Mouse (Mus musculus): ENCODE data around the gene Cep112. TPM values are rescaled to one million over a fixed set of nuclear protein-coding genes. Genes with fewer than 3 reads are reported as not detected.
A peak's percentile ranks its signal among the peaks of the same experiment; 100 is the strongest.

The Cep112 gene
- polyA plus RNA-seq, 1 experiment from 2014 or later = 10.0 TPM

- Histone ChIP-seq H3K36me3 (ENCODE audit: control insufficient read depth, insufficient read depth, low read length) (no peaks in the 10 kb centered on the region), H3K9ac (ENCODE audit: low read length) (peak overlapping the region; percentile 53), H3K27me3 (ENCODE audit: control insufficient read depth, insufficient read depth, low read length) (no peaks in the 10 kb centered on the region), H3K4me2 (ENCODE audit: low read depth) (peak overlapping the region; percentile 45), H3K4me3 (ENCODE audit: low read depth, low read length) (peak overlapping the region; percentile 22), H3K4me1 (ENCODE audit: control insufficient read depth, insufficient read depth, low read length) (peaks cover 21% of the 10 kb centered on the region), H3K9me3 (ENCODE audit: control insufficient read depth, low read length) (no peaks in the 10 kb centered on the region), H3K27ac (ENCODE audit: low read depth, low read length) (peak overlapping the region; percentile 79)
- DNase-seq (ENCODE audit: low spot score) (peak; percentile 73), ATAC-seq (ENCODE audit: insufficient read depth, low FRiP score, low TSS enrichment) (peak; percentile 91)
- WGBS = under 1% methylated on average over 17 of the region's 17 CpGs
Measured at GRCm38 (mm10) chr11:108891111-108891870, 466.3 kb downstream of the Cep112 start.

- H3K27ac ChIP-seq (ENCODE audit: low read depth, low read length) = peak overlapping the region; percentile 79; the same call in 1 of the 2 replicates
- DNase-seq (ENCODE audit: low spot score) = no peak
Measured at GRCm38 (mm10) chr11:108891871-108892380, 466.9 kb downstream of the Cep112 start.

DNA sequence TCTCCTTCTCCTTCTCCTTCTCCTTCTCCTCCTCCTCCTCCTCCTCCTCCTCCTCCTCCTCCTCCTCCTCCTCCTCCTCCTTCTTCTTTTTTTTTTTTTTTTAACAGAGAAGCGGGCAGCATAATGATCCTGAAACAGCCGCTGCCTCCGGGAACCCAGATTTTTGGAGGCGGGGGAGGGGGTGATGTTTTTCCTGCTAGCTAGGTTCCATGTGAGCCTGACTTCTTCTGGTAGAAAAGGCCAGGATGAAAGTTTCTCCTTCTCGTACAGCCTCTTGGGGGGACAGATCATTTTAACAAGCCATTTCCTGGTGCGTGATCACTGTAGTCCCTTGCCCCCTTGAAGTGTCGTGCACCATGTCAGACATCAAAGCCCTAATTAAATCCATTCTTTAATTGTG lies 467.4 kb downstream of the Cep112 start:
- H3K27me3 ChIP-seq (ENCODE audit: control insufficient read depth, insufficient read depth, low read length) = no peaks in the 10 kb centered on the region
- H3K9me3 ChIP-seq (ENCODE audit: control insufficient read depth, low read length) = no peaks in the 10 kb centered on the region
- no peak overlapping the region for H3K4me3 ChIP-seq (ENCODE audit: low read depth, low read length)
- H3K4me1 ChIP-seq (ENCODE audit: control insufficient read depth, insufficient read depth, low read length) = peaks cover 21% of the 10 kb centered on the region
- no peak overlapping the region for H3K27ac ChIP-seq (ENCODE audit: low read depth, low read length)
- H3K36me3 ChIP-seq (ENCODE audit: control insufficient read depth, insufficient read depth, low read length) = no peaks in the 10 kb centered on the region
- no peak for ATAC-seq (ENCODE audit: insufficient read depth, low FRiP score, low TSS enrichment)
- H3K9ac ChIP-seq (ENCODE audit: low read length) = no peak overlapping the region
- DNase-seq (ENCODE audit: low spot score) = no peak
- WGBS = 3% methylated on average over 6 of the region's 7 CpGs
- no peak overlapping the region for H3K4me2 ChIP-seq (ENCODE audit: low read depth)

More at GRCm38 (mm10) chr11:108891871-108892380, 466.9 kb downstream of the Cep112 start:
- H3K4me2 ChIP-seq (ENCODE audit: low read depth) = peak overlapping the region; percentile 45
- no peaks in the 10 kb centered on the region for H3K36me3 ChIP-seq (ENCODE audit: control insufficient read depth, insufficient read depth, low read length)
- ATAC-seq (ENCODE audit: insufficient read depth, low FRiP score, low TSS enrichment) = no peak
- 2% methylated on average over 21 of the region's 21 CpGs for WGBS
- peak overlapping the region; percentile 53; the same call in 1 of the 2 replicates for H3K9ac ChIP-seq (ENCODE audit: low read length)
- peak overlapping the region; percentile 22 for H3K4me3 ChIP-seq (ENCODE audit: low read depth, low read length)
- no peaks in the 10 kb centered on the region for H3K27me3 ChIP-seq (ENCODE audit: control insufficient read depth, insufficient read depth, low read length)
- H3K9me3 ChIP-seq (ENCODE audit: control insufficient read depth, low read length) = no peaks in the 10 kb centered on the region
- peaks cover 21% of the 10 kb centered on the region for H3K4me1 ChIP-seq (ENCODE audit: control insufficient read depth, insufficient read depth, low read length)

DNA sequence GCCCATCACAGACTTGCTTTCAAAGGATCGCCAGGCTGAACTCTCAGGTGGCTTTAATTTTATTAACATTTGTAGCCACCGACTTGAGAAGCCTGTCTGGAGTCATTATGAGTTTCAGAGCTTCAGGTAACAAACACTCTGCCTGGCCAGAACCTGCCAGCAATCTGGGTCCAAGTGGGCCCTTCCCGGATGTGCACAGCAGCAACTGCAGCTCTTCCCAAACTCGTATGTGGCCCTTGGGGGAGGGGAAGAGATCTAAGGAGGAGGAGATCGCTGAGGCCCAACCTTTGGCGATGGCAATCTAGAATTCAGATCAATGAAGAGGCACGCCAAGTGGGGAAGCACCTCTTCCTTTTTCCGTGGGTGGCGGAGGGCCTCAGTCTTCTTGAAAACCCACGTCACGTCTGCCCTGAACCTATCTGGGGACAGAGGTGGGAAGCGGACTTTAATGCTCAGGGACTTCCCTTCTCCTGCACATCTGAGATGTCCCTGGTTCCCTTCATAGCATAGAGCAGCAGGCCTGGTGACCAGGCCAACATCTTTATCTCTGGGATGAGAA lies 468.3 kb downstream of the Cep112 start:
- peaks cover 21% of the 10 kb centered on the region for H3K4me1 ChIP-seq (ENCODE audit: control insufficient read depth, insufficient read depth, low read length)
- no peaks in the 10 kb centered on the region for H3K36me3 ChIP-seq (ENCODE audit: control insufficient read depth, insufficient read depth, low read length)
- no peak for ATAC-seq (ENCODE audit: insufficient read depth, low FRiP score, low TSS enrichment)
- H3K9ac ChIP-seq (ENCODE audit: low read length) = no peak overlapping the region
- no peaks in the 10 kb centered on the region for H3K9me3 ChIP-seq (ENCODE audit: control insufficient read depth, low read length)
- 29% methylated on average over 12 of the region's 12 CpGs for WGBS
- H3K27ac ChIP-seq (ENCODE audit: low read depth, low read length) = no peak overlapping the region
- no peak overlapping the region for H3K4me3 ChIP-seq (ENCODE audit: low read depth, low read length)
- no peak overlapping the region for H3K4me2 ChIP-seq (ENCODE audit: low read depth)
- H3K27me3 ChIP-seq (ENCODE audit: control insufficient read depth, insufficient read depth, low read length) = no peaks in the 10 kb centered on the region
- DNase-seq (ENCODE audit: low spot score) = no peak

GRCm38 (mm10) chr11:108893855-108894510 lies 469.0 kb downstream of the Cep112 start:
- Histone ChIP-seq H3K4me3 (ENCODE audit: low read depth, low read length) (no peak overlapping the region), H3K9me3 (ENCODE audit: control insufficient read depth, low read length) (no peaks in the 10 kb centered on the region), H3K4me2 (ENCODE audit: low read depth) (0 out of 2 replicates have a peak overlapping the region, but pooled peaks have one; percentile 3), H3K27me3 (ENCODE audit: control insufficient read depth, insufficient read depth, low read length) (no peaks in the 10 kb centered on the region), H3K4me1 (ENCODE audit: control insufficient read depth, insufficient read depth, low read length) (peaks cover 21% of the 10 kb centered on the region), H3K36me3 (ENCODE audit: control insufficient read depth, insufficient read depth, low read length) (no peaks in the 10 kb centered on the region), H3K9ac (ENCODE audit: low read length) (no peak overlapping the region), H3K27ac (ENCODE audit: low read depth, low read length) (no peak overlapping the region)
- 15% methylated on average over 10 of the region's 10 CpGs for WGBS
- DNase-seq (ENCODE audit: low spot score) (no peak), ATAC-seq (ENCODE audit: insufficient read depth, low FRiP score, low TSS enrichment) (no peak)

GRCm38 (mm10) chr11:108897034-108897433 lies 472.0 kb downstream of the Cep112 start:
- WGBS = 94% methylated on average over 4 of the region's 4 CpGs
- no peak for ATAC-seq (ENCODE audit: insufficient read depth, low FRiP score, low TSS enrichment)
- H3K27ac ChIP-seq (ENCODE audit: low read depth, low read length) = no peak overlapping the region
- H3K4me3 ChIP-seq (ENCODE audit: low read depth, low read length) = no peak overlapping the region
- no peak overlapping the region for H3K9ac ChIP-seq (ENCODE audit: low read length)
- H3K27me3 ChIP-seq (ENCODE audit: control insufficient read depth, insufficient read depth, low read length) = no peaks in the 10 kb centered on the region
- H3K4me1 ChIP-seq (ENCODE audit: control insufficient read depth, insufficient read depth, low read length) = peaks cover 14% of the 10 kb centered on the region
- no peak overlapping the region for H3K4me2 ChIP-seq (ENCODE audit: low read depth)
- DNase-seq (ENCODE audit: low spot score) = no peak
- H3K9me3 ChIP-seq (ENCODE audit: control insufficient read depth, low read length) = no peaks in the 10 kb centered on the region
- no peaks in the 10 kb centered on the region for H3K36me3 ChIP-seq (ENCODE audit: control insufficient read depth, insufficient read depth, low read length)

DNA sequence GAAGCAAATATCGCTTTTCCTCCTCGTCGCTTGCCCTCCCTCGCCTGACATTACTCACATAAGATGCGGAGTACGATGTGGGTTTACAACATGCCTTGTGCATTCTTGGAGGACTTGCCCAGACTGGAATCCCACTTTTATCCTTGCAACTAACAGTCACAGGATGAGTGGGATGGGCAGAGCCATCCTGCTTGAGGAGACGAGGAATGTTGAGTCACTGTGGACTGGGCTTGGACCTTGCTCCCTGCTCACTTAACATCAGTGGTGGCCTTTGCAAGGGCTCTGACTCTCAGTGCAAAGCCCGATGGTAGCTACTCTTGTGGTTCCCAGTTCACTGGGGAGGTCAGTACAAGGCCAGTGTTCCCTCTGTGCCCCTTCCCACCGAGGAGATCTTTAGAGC lies 473.1 kb downstream of the Cep112 start:
- H3K4me1 ChIP-seq (ENCODE audit: control insufficient read depth, insufficient read depth, low read length) = peaks cover 12% of the 10 kb centered on the region
- no peaks in the 10 kb centered on the region for H3K27me3 ChIP-seq (ENCODE audit: control insufficient read depth, insufficient read depth, low read length)
- H3K9me3 ChIP-seq (ENCODE audit: control insufficient read depth, low read length) = no peaks in the 10 kb centered on the region
- H3K27ac ChIP-seq (ENCODE audit: low read depth, low read length) = no peak overlapping the region
- no peak overlapping the region for H3K9ac ChIP-seq (ENCODE audit: low read length)
- H3K4me2 ChIP-seq (ENCODE audit: low read depth) = no peak overlapping the region
- no peak overlapping the region for H3K4me3 ChIP-seq (ENCODE audit: low read depth, low read length)
- ATAC-seq (ENCODE audit: insufficient read depth, low FRiP score, low TSS enrichment) = no peak
- 79% methylated on average over 9 of the region's 9 CpGs for WGBS
- no peaks in the 10 kb centered on the region for H3K36me3 ChIP-seq (ENCODE audit: control insufficient read depth, insufficient read depth, low read length)
- no peak for DNase-seq (ENCODE audit: low spot score)

DNA sequence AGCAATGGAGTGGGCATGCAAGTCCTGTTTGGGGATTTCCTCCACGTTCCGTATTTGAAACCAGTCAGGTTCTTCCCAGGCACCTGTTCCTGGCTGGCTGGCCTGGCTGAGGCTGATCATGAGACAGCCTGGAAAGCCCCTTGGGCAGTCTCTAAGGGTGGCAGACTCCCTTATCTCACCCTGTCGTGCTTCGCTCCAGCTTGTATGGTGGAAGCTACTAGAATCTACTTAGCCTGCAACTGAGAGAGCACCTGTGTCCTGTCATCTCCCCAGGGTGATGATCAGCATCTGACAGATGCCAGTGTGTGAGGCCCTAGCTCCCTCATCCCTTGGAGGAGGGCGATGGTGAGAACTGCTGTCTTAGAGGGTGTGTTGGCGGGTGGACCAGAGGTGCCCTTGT lies 473.5 kb downstream of the Cep112 start:
- Histone ChIP-seq H3K27me3 (ENCODE audit: control insufficient read depth, insufficient read depth, low read length) (no peaks in the 10 kb centered on the region), H3K4me2 (ENCODE audit: low read depth) (no peak overlapping the region), H3K4me3 (ENCODE audit: low read depth, low read length) (no peak overlapping the region), H3K36me3 (ENCODE audit: control insufficient read depth, insufficient read depth, low read length) (no peaks in the 10 kb centered on the region), H3K27ac (ENCODE audit: low read depth, low read length) (no peak overlapping the region), H3K4me1 (ENCODE audit: control insufficient read depth, insufficient read depth, low read length) (peaks cover 8% of the 10 kb centered on the region), H3K9me3 (ENCODE audit: control insufficient read depth, low read length) (no peaks in the 10 kb centered on the region), H3K9ac (ENCODE audit: low read length) (no peak overlapping the region)
- 93% methylated on average over 6 of the region's 6 CpGs for WGBS
- DNase-seq (ENCODE audit: low spot score) (no peak), ATAC-seq (ENCODE audit: insufficient read depth, low FRiP score, low TSS enrichment) (no peak)
